Mouse (Mus musculus) lung, postnatal 0 days (tissue): Measurements from ENCODE around the gene Arhgap25. TPM values are rescaled to one million over a fixed set of nuclear protein-coding genes. Genes with fewer than 3 reads are reported as not detected.

ENCODE experiments used
- ATAC-seq: fragments of 200-750 bp; cut with Nextera tagmentation; 2 replicates; pipeline ENCODE4 v1.8.0; 2017; ENCODE audit warnings: moderate library complexity
- DNase-seq: peaks from one replicate; pipeline ENCODE4 v3.0.0-alpha.2; 2016; ENCODE audit warnings: low spot score
- H3K27ac ChIP-seq: fragments of 300-500 bp; sonication (generic); 2 replicates; pipeline ENCODE4 v1.5.1; 2014; ENCODE audit warnings: antibody characterized with exemption, mild to moderate bottlenecking, low read length, mixed read lengths
- H3K27me3 ChIP-seq: fragments of 300-500 bp; sonication (generic); replicated peaks from 2 replicates; pipeline ENCODE4 v1.6.1; 2014; ENCODE audit warnings: low read length, mixed read lengths; ENCODE audit not compliant: insufficient read depth
- H3K36me3 ChIP-seq: fragments of 300-500 bp; sonication (generic); 2 replicates; pipeline ENCODE4 v1.6.1; 2014; ENCODE audit warnings: low read length, mixed read lengths; ENCODE audit not compliant: insufficient read depth
- H3K4me1 ChIP-seq: fragments of 300-500 bp; sonication (generic); 2 replicates; pipeline ENCODE4 v1.6.1; 2014; ENCODE audit warnings: antibody characterized with exemption, low read depth, low read length, mixed read lengths; ENCODE audit not compliant: insufficient read depth
- H3K4me2 ChIP-seq: fragments of 300-500 bp; sonication (generic); replicated peaks from 2 replicates; pipeline ENCODE4 v1.6.1; 2014; ENCODE audit warnings: low read depth, mild to moderate bottlenecking, low read length, moderate library complexity, mixed read lengths
- H3K4me3 ChIP-seq: fragments of 300-500 bp; sonication (generic); 2 replicates; pipeline ENCODE4 v1.5.1; 2014; ENCODE audit warnings: low read depth, low read length
- H3K9ac ChIP-seq: fragments of 300-500 bp; sonication (generic); replicated peaks from 2 replicates; pipeline ENCODE4 v1.6.1; 2014; ENCODE audit warnings: low read depth, mild to moderate bottlenecking
- H3K9me3 ChIP-seq: fragments of 300-500 bp; sonication (generic); 2 replicates; pipeline ENCODE4 v1.6.1; 2016; ENCODE audit warnings: low read length, mixed read lengths
- CTCF ChIP-seq: IDR thresholded peaks from 2 replicates; pipeline ENCODE4 v1.5.1; 2016; ENCODE audit warnings: antibody characterized with exemption, mild to moderate bottlenecking
- EP300 ChIP-seq: IDR thresholded peaks from 2 replicates; pipeline ENCODE4 v1.6.1; 2016; ENCODE audit warnings: antibody characterized with exemption, mild to moderate bottlenecking, control low read depth
- WGBS: fragments of 180-500 bp; shearing (Covaris S2); extraction: QIAGEN DNeasy Blood & Tissue Kit; methylation state at CpG from one replicate; pipeline ENCODE4 v1.1.7; 2014; 5-methylcytosine and 5-hydroxymethylcytosine counted together
- polyA plus RNA-seq: library from polyadenylated mRNA; unstranded; fragments of >200 nt; fragmentation: Nextera tagmentation; extraction: Ambion mirVana; gene quantifications from 2 replicates; pipeline ENCODE4 v1.2.1, GENCODE M21; 2015

Gene Arhgap25
- polyA plus RNA-seq, 1 experiment from 2014 or later: 9.9 TPM

DNA sequence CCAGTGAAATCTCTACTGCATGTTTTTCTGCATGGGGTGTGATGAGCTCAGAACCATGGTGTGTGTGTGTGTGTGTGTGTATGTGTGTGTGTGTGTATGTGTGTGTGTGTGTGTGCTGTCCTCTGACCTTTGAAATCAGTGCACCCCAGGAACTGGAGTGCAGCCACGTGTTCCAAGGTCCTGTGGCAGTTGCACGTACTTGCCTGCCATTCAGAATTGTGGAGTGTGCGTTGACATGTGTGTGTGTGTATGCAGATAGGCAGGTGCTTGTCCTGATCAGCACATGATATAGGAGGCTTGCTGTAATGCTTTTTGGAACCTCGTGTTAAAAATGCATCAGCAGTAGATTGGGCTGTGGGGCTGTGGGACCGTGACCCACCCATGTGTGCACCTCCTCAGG, 106.1 kb downstream of the Arhgap25 start:
- no peaks in the 10 kb centered on the region for H3K9me3 ChIP-seq
- no peak for ATAC-seq
- H3K27ac ChIP-seq: no peak overlapping the region
- DNase-seq: no peak
- WGBS: 70% methylated on average over 5 of the region's 5 CpGs
- no peak for TF ChIP-seq CTCF
- TF ChIP-seq EP300: no peak
- no peak overlapping the region for H3K4me3 ChIP-seq
- no peaks in the 10 kb centered on the region for H3K4me1 ChIP-seq
- no peak overlapping the region for H3K9ac ChIP-seq
- no peak overlapping the region for H3K4me2 ChIP-seq
- no peaks in the 10 kb centered on the region for H3K27me3 ChIP-seq
- no peaks in the 10 kb centered on the region for H3K36me3 ChIP-seq

DNA sequence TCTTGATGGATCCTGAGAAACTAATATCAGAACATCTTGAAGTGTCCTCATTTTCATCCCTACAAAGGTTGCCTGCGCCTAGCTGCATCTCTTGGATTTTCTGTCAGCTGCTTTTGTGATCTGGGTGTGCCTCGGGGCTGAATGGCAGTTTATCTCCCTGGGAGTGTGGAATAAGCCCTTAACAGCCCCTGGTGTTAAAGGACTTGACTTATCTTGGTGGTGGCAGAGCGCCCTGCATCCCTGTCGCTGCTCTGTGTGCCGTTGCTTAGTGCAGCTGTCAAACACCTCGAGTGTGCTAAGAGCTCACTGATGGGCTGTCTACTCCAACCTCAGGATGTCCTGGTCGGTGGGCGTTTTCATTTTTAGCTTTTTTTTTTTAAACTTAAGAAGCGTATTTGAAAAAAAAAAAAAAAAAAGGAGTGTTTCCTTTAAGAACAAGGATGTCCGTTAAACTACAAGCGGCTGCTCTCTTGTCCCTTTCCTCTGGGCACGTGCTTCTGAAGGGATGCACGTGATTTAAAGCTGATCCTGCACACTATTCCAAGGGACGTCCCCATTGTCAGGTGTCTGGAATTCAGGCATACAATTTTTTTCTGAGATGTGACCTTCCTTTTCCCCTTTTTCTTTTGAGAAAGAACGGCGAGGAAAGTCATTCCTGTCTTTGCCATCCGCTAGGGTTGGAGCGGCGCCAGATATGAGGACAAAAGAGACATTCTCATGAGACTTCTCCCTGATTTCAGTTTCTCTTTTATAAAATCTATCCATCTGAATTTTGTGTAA, 108.8 kb downstream of the Arhgap25 start:
- no peaks in the 10 kb centered on the region for H3K9me3 ChIP-seq
- no peaks in the 10 kb centered on the region for H3K27me3 ChIP-seq
- WGBS: 31% methylated on average over 19 of the region's 19 CpGs
- H3K36me3 ChIP-seq: no peaks in the 10 kb centered on the region
- peak overlapping the region; percentile 43; the same call in 1 of the 2 replicates for H3K4me2 ChIP-seq
- ATAC-seq: no peak
- peak overlapping the region; percentile 23 for H3K4me3 ChIP-seq
- TF ChIP-seq EP300 (no peak), CTCF (no peak)
- H3K27ac ChIP-seq: no peak overlapping the region
- no peak overlapping the region for H3K9ac ChIP-seq
- no peak for DNase-seq
- no peaks in the 10 kb centered on the region for H3K4me1 ChIP-seq

DNA sequence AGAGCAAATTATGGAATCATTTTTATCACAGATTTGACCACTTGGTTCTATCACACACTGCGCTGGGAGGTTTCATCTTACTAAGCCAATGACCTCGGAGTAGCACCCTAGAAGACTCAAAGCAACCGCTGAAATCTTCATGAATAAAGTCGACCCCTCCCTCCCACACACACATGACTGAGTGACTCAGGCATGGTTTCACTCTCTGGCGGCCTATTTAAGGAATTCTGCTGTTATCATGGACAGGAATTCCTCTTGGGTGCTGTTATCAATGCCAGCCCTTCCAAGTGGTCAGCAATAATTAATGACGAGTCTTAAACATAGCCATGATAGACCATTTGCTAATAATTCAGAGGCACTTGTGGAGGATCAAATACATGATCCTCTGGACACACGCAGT, 110.8 kb downstream of the Arhgap25 start:
- peak; percentile 23; the same call in 1 of the 2 replicates for ATAC-seq
- DNase-seq: no peak

DNA sequence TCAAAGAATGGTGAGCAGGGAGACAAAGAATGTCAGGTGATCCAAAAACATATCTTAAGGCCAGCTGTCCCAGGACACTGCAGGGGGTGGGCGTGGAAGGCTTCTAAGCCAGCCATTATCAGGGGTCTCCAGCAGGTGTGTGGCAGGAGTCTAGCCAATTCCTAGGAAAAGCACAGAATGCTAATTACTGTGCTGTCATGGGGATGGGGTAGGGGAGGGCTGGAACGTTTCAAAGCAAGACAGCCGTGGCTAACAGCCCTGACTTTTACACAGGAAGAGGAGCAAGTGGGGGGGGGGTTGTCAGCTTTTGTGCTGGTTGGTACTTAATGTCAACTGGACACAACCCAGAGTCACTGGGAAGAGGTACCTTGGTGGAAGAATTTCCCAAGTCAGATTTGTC, 121.0 kb downstream of the Arhgap25 start:
- 47% methylated on average over 3 of the region's 3 CpGs for WGBS
- Histone ChIP-seq H3K36me3 (no peaks in the 10 kb centered on the region), H3K27ac (no peak overlapping the region), H3K27me3 (no peaks in the 10 kb centered on the region), H3K4me3 (no peak overlapping the region), H3K9me3 (no peaks in the 10 kb centered on the region), H3K4me1 (no peaks in the 10 kb centered on the region), H3K9ac (no peak overlapping the region), H3K4me2 (no peak overlapping the region)
- ATAC-seq (no peak), DNase-seq (no peak)
- TF ChIP-seq CTCF (no peak), EP300 (no peak)

More for the DNA sequence above, 110.8 kb downstream of the Arhgap25 start:
- H3K36me3 ChIP-seq: no peaks in the 10 kb centered on the region
- no peak overlapping the region for H3K4me3 ChIP-seq
- no peaks in the 10 kb centered on the region for H3K9me3 ChIP-seq
- no peaks in the 10 kb centered on the region for H3K27me3 ChIP-seq
- WGBS: 38% methylated on average over 7 of the region's 7 CpGs
- H3K9ac ChIP-seq: no peak overlapping the region
- H3K27ac ChIP-seq: no peak overlapping the region
- H3K4me1 ChIP-seq: no peaks in the 10 kb centered on the region
- TF ChIP-seq EP300 (no peak), CTCF (no peak)
- no peak overlapping the region for H3K4me2 ChIP-seq

Other genes starting within 250 kb of the Arhgap25 start
- gene Antxr1, start 197.4 kb downstream of the Arhgap25 start, polyA plus RNA-seq: 11.7 and 13.9 TPM in 2 replicates
- 0.11 and 0.31 TPM in 2 replicates for gene Gkn1, start 182.3 kb downstream of the Arhgap25 start, polyA plus RNA-seq
- gene Gkn2, start 159.9 kb downstream of the Arhgap25 start, polyA plus RNA-seq: 0.20 TPM in 1 of 2 replicates, not detected in the other
- gene Gkn3, start 144.3 kb downstream of the Arhgap25 start, polyA plus RNA-seq: 5.2 and 6.1 TPM in 2 replicates
- gene Bmp10, start 104.3 kb downstream of the Arhgap25 start, polyA plus RNA-seq: not detected in 2 replicates
- 0.41 and 0.52 TPM in 2 replicates for gene Prokr1, start 57.5 kb upstream of the Arhgap25 start, polyA plus RNA-seq
- 8.7 and 10.0 TPM in 2 replicates for gene Aplf, start 138.9 kb upstream of the Arhgap25 start, polyA plus RNA-seq
- gene Efcc1, start 197.6 kb upstream of the Arhgap25 start, polyA plus RNA-seq: 4.0 and 5.9 TPM in 2 replicates
- gene Gp9, start 244.8 kb upstream of the Arhgap25 start, polyA plus RNA-seq: 8.3 and 9.1 TPM in 2 replicates